In genomic region chr19:8798264-8798946, GRCm38 (mm10) we compare ENCODE assay signal across 8 mouse cellular contexts. TPM values are rescaled to one million over a fixed set of nuclear protein-coding genes. Genes with fewer than 3 reads are reported as not detected.
DNase-seq lines count a peak whose midpoint lies in the region; ATAC-seq and TF ChIP-seq lines count a peak whose summit lies in the region.

TSS of gene Polr2g (minus strand) at chr19:8798577.

- ATAC-seq in heart, embryonic 15.5 days (replicated peaks; ENCODE audit: insufficient number of reproducible peaks, insufficient read depth, low FRiP score, low read depth): peak; percentile 76
- ATAC-seq in liver, embryonic 14.5 days (ENCODE audit: insufficient read depth): peak; percentile 55
- peak; percentile 68 for ATAC-seq in neural tube, embryonic 11.5 days (ENCODE audit: insufficient read depth, low FRiP score, low TSS enrichment)
- peak; percentile 82 for ATAC-seq in stomach, postnatal 0 days (ENCODE audit: low FRiP score, low TSS enrichment)

- no peaks in the 10 kb centered on the region for H3K9me3 ChIP-seq in forebrain, embryonic 10.5 days
- no peaks in the 10 kb centered on the region for H3K9me3 ChIP-seq in heart, embryonic 15.5 days (replicated peaks)
- H3K9me3 ChIP-seq in liver, embryonic 14.5 days (ENCODE audit: control insufficient read depth, low read length): no peaks in the 10 kb centered on the region
- no peaks in the 10 kb centered on the region for H3K9me3 ChIP-seq in neural tube, embryonic 11.5 days (ENCODE audit: control insufficient read depth, low read length)
- H3K9me3 ChIP-seq in stomach, postnatal 0 days (ENCODE audit: control insufficient read depth, low read length): no peaks in the 10 kb centered on the region

- 2% methylated on average over 25 of the region's 25 CpGs for WGBS in forebrain, embryonic 10.5 days
- 2% methylated on average over 25 of the region's 25 CpGs for WGBS in heart, embryonic 15.5 days
- WGBS in liver, embryonic 14.5 days (ENCODE audit: insufficient replicate concordance): under 1% methylated on average over 25 of the region's 25 CpGs
- WGBS in neural tube, embryonic 11.5 days: 2% methylated on average over 25 of the region's 25 CpGs
- WGBS in stomach, postnatal 0 days: 1% methylated on average over 25 of the region's 25 CpGs

- peaks cover 27% of the 10 kb centered on the region for H3K4me1 ChIP-seq in forebrain, embryonic 10.5 days
- peaks cover 19% of the 10 kb centered on the region for H3K4me1 ChIP-seq in heart, embryonic 15.5 days (replicated peaks)
- H3K4me1 ChIP-seq in liver, embryonic 14.5 days (replicated peaks; ENCODE audit: control insufficient read depth in 2 of 2, insufficient read depth in 2 of 2, low read length in 1 of 2): peaks cover 14 to 16% of the 10 kb centered on the region in 2 experiments
- H3K4me1 ChIP-seq in neural tube, embryonic 11.5 days (ENCODE audit: control insufficient read depth, insufficient read depth, low read length): peaks cover 13% of the 10 kb centered on the region
- H3K4me1 ChIP-seq in stomach, postnatal 0 days (replicated peaks; ENCODE audit: control insufficient read depth, insufficient read depth): 0 out of 2 replicates have a peak, but pooled peaks cover 3% of the 10 kb centered on the region

- H3K27me3 ChIP-seq in forebrain, embryonic 10.5 days (ENCODE audit: poor library complexity, severe bottlenecking): no peaks in the 10 kb centered on the region
- no peaks in the 10 kb centered on the region for H3K27me3 ChIP-seq in heart, embryonic 15.5 days
- no peaks in the 10 kb centered on the region for H3K27me3 ChIP-seq in liver, embryonic 14.5 days (ENCODE audit: control insufficient read depth, insufficient read depth, low read length)
- no peaks in the 10 kb centered on the region for H3K27me3 ChIP-seq in neural tube, embryonic 11.5 days (ENCODE audit: control insufficient read depth, insufficient read depth, low read length)
- H3K27me3 ChIP-seq in stomach, postnatal 0 days (ENCODE audit: control insufficient read depth, insufficient read depth, low read length): no peaks in the 10 kb centered on the region

- H3K36me3 ChIP-seq in forebrain, embryonic 10.5 days (replicated peaks): peaks cover 35% of the 10 kb centered on the region
- peaks cover 21% of the 10 kb centered on the region for H3K36me3 ChIP-seq in heart, embryonic 15.5 days
- H3K36me3 ChIP-seq in liver, embryonic 14.5 days (replicated peaks; ENCODE audit: control insufficient read depth, insufficient read depth, low read depth): peaks cover 18% of the 10 kb centered on the region
- H3K36me3 ChIP-seq in neural tube, embryonic 11.5 days (ENCODE audit: control insufficient read depth, insufficient read depth, low read length): peaks cover 8% of the 10 kb centered on the region
- peaks cover 5% of the 10 kb centered on the region for H3K36me3 ChIP-seq in stomach, postnatal 0 days (ENCODE audit: control insufficient read depth, insufficient read depth, low read length)

- DNase-seq in CD8-positive naive resting alpha-beta T cell, adult 2 months (ENCODE audit: low read depth in 2 of 2, low spot score in 2 of 2): peak; percentile 81 to 85
- DNase-seq in c-Kit-positive CD71-negative TER-119-negative erythroid progenitor cells, embryonic 14.5 days (ENCODE audit: low read depth): peak; percentile 89
- DNase-seq in forebrain, embryonic 10.5 days (ENCODE audit: extremely low spot score, low spot score): peak; percentile 85
- DNase-seq in kidney, postnatal 25 days: peak; percentile 94 to 96
- peak; percentile 82 to 86 (median 85) for DNase-seq in liver, embryonic 14.5 days (ENCODE audit: low read depth in 3 of 3, low spot score in 3 of 3)
- peak; percentile 94 for DNase-seq in neural tube, embryonic 11.5 days (ENCODE audit: low spot score)
- peak; percentile 90 for DNase-seq in stomach, postnatal 0 days (ENCODE audit: low spot score)

- TF ChIP-seq CTCF in liver, embryonic 14.5 days (IDR thresholded peaks at IDR 0.05; ENCODE audit: low read depth): no peak
- TF ChIP-seq CTCF in stomach, postnatal 0 days (IDR thresholded peaks at IDR 0.05; ENCODE audit: low read depth): no peak

- peak within 1 kb of the TSS; percentile 72 for H3K4me2 ChIP-seq in heart, embryonic 15.5 days
- H3K4me2 ChIP-seq in liver, embryonic 14.5 days (ENCODE audit: low read depth): peak within 1 kb of the TSS; percentile 87
- peak within 1 kb of the TSS; percentile 87 for H3K4me2 ChIP-seq in neural tube, embryonic 11.5 days (ENCODE audit: low read depth)
- H3K4me2 ChIP-seq in stomach, postnatal 0 days (replicated peaks; ENCODE audit: low read depth): peak within 1 kb of the TSS; percentile 60

- peak; percentile 17; the same call in 1 of the 2 replicates for TF ChIP-seq EP300 in liver, embryonic 14.5 days (IDR thresholded peaks at IDR 0.05; ENCODE audit: low read depth)
- peak; percentile 12 for TF ChIP-seq EP300 in stomach, postnatal 0 days (optimal IDR thresholded peaks at IDR 0.05)

- H3K4me3 ChIP-seq in forebrain, embryonic 10.5 days: peak within 1 kb of the TSS; percentile 76
- H3K4me3 ChIP-seq in heart, embryonic 15.5 days: peak within 1 kb of the TSS; percentile 89
- H3K4me3 ChIP-seq in liver, embryonic 14.5 days (ENCODE audit: insufficient read depth in 1 of 2, low read depth in 2 of 2, low read length in 2 of 2): peak within 1 kb of the TSS; percentile 74 to 98
- peak within 1 kb of the TSS; percentile 71 for H3K4me3 ChIP-seq in neural tube, embryonic 11.5 days (ENCODE audit: low read depth, low read length)
- H3K4me3 ChIP-seq in stomach, postnatal 0 days (ENCODE audit: low read depth, low read length): peak within 1 kb of the TSS; percentile 71

- peak within 1 kb of the TSS; percentile 87 for H3K27ac ChIP-seq in forebrain, embryonic 10.5 days
- peak within 1 kb of the TSS; percentile 68 for H3K27ac ChIP-seq in heart, embryonic 15.5 days
- peak within 1 kb of the TSS; percentile 59 for H3K27ac ChIP-seq in liver, embryonic 14.5 days
- H3K27ac ChIP-seq in neural tube, embryonic 11.5 days (ENCODE audit: low read depth, low read length): no peak within 1 kb of the TSS
- H3K27ac ChIP-seq in stomach, postnatal 0 days (replicated peaks): peak within 1 kb of the TSS; percentile 83

- peak within 1 kb of the TSS; percentile 85 for H3K9ac ChIP-seq in heart, embryonic 15.5 days
- H3K9ac ChIP-seq in liver, embryonic 14.5 days (replicated peaks): peak within 1 kb of the TSS; percentile 68
- H3K9ac ChIP-seq in neural tube, embryonic 11.5 days (ENCODE audit: low read length): peak within 1 kb of the TSS; percentile 74
- peak within 1 kb of the TSS; percentile 73 for H3K9ac ChIP-seq in stomach, postnatal 0 days (ENCODE audit: low read length)

RNA-seq across cellular contexts. Expression of gene Polr2g, which starts in this region (rescaled TPM):
- 173 and 180 TPM in 2 replicates for polyA plus RNA-seq in forebrain, embryonic 10.5 days (2016; fragmentation: Nextera tagmentation; extraction: Ambion mirVana)
- polyA plus RNA-seq in heart, embryonic 15.5 days (2015; fragmentation: Nextera tagmentation; extraction: Ambion mirVana): 118 and 126 TPM in 2 replicates
- polyA plus RNA-seq in liver, embryonic 14.5 days (2012; rRNA removed): 46.6 and 55.1 TPM in 2 replicates
- 72.8 and 79.7 TPM in 2 replicates for polyA plus RNA-seq in liver, embryonic 14.5 days (2014; fragmentation: Nextera tagmentation; extraction: Ambion mirVana)
- 172 and 182 TPM in 2 replicates for polyA plus RNA-seq in neural tube, embryonic 11.5 days (2014; fragmentation: Nextera tagmentation; extraction: Ambion mirVana)
- polyA plus RNA-seq in stomach, postnatal 0 days (2015; fragmentation: Nextera tagmentation; extraction: Ambion mirVana): 103 and 108 TPM in 2 replicates
